Mouse (Mus musculus) heart, postnatal 0 days (tissue): Measurements from ENCODE around the gene Med13l.

Experiments
- CTCF ChIP-seq: IDR thresholded peaks from 2 replicates; pipeline ENCODE4 v1.5.1; 2016; ENCODE audit warnings: antibody characterized with exemption, control low read depth, low read depth
- EP300 ChIP-seq: IDR thresholded peaks from 2 replicates; pipeline ENCODE4 v1.6.1; 2016; ENCODE audit warnings: antibody characterized with exemption, low read depth

DNA sequence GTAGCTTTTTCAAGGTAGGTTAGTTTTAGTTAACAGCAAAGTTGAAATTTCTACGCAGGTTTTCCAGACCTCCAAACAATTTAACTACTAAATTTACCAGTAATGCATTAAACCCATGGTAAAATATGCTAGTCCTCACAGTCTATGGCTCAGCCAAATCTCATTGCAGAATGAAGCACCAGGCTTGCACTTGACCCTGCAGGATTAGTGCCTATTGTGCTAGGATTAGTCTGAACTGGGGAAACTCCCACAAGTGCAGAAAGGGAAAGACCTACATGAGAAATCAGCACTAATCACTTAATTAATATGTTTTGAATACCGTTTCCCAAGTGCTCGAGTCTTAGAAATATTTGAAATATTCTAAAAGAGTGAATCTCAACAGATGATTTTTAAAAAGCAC, 40.0 kb upstream of the Med13l start:
- no peak for TF ChIP-seq CTCF
- no peak for TF ChIP-seq EP300
